Mouse (Mus musculus): ENCODE data around the gene Steap2.

Gene Steap2

GRCm38 (mm10) chr5:5668920-5669319 is 25.5 kb downstream of the Steap2 start:
- intact Hi-C loops (cut with DNase I), result no loop called here

DNA sequence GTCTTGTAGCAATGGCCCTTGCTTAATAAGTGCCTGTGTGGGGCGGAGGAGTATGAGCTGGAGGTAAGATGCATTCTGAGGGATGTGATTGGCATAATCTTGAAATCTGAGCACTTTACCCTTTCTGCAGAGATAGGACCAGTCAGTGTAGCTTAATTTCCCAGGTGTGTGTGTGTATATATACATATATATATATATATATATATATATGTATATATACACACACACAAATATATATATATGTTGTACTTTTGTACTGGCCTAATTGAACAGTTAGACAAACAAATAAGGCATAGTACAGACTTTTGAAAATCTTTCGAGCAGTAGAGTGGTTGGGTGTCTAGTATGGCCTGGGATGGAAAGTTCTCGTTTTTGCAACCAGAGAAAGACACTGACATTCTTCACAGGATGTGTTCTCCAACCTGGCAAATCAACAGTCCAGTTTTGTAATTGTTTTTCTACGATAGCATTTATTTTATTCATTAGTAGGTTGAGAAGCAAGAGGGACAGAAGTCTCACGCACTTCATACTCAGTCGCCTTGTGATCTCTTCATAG is 29.9 kb downstream of the Steap2 start:
- intact Hi-C loops (cut with DNase I), result no loop called here

- intact Hi-C loops (cut with DNase I), result no loop called here
Observed at GRCm38 (mm10) chr5:5663655-5664370, 30.6 kb downstream of the Steap2 start, which contains the start of gene Cfap69. Gene Cfap69 (minus strand): TSS chr5:5664239.

DNA sequence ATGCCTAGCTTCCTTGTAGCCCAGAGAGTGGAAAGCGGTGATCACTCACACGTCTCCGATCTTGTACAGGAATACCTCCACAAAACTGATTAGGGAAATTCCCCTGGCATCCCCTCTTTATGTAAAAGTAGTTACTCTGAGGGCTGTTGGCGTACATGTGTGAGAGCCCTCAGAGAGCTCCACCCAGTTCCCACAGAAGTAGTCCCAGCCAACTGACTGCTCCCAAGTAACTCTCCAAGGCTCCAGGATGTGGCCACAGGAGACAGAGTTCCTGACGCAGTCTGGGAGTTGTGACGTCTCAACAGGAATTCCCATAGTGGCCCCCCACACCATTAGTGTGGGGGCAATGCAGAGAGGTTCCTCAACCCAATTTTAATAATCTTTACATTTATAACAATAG is 31.3 kb downstream of the Steap2 start:
- intact Hi-C loops (cut with DNase I), result no loop called here

- intact Hi-C loops (cut with DNase I), result no loop called here
Observed at GRCm38 (mm10) chr5:5658680-5659079, 35.7 kb downstream of the Steap2 start.

DNA sequence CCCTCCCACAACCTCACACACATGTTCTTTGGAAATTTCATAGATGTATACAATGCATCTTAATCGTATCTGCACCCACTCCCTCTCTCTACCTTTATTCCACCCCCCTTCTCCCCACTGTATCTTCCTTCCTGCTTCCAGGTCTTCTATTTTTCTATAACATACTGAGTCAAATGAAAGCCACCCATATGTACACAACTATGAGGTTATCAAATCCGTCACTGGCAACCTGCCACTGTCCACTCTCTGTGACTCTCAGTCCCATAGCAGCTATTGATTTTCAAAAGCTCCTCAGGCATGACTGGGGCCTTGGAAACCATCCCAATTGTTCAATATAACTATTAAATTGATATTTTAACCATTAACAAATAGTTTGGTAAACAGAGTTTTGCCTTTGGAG is 36.4 kb downstream of the Steap2 start:
- intact Hi-C loops (cut with DNase I), result no loop called here

DNA sequence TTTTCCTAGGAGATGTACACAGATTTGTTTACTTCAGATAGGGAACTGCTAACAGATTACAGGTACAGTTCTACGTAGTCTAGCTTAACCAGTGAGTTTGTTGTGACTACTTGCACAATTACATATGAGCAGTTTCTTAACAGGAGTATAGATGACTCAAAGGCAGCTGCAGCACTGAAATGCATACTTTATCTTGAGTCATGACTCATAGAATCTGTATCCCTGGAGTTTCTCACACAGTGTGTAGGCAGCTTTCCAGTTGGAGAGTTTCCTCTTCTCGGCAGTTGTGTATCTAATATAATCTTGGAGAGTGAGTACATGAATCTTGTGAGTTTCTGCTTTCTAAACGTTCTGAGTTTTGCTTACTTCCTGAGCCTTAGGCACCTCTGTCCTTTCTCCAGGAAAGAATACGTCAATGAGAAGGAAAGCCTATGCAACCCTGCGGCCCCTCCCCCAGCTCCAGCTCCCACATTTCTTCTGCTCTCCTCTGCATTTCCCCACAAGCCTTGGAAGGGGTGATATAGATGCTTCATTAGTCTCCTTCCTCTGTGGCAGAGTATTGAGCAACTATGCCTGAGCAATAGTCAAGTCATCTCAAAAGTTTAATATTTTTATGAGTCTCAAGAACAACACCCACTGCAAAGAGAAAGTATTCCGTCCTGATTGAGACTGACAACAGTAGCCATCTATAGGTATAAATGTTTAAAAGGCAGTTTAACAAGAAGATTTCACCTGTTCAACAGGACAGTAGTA is 45.4 kb downstream of the Steap2 start:
- intact Hi-C loops (cut with DNase I), result loop anchor here (5.0 kb wide), 1 partner anchor 83 kb away; no protein-coding TSS in a partner anchor

DNA sequence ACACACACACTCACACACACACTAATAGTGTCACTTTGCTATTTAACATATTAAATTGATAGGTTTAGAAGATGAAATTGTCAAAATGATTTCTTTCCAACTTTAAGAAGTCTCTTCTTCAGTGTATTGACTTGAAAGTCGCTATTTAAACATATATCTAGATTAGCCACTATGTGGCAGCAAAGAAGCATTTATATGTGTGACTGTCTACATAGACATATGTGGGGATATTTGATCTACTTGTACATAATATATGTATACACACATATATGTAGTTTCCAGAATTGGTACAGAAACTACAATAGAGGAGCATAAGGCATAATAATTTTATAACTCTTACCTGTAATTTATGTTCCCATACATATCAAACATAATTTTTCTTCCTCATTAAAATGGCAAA is 48.2 kb downstream of the Steap2 start:
- intact Hi-C loops (cut with DNase I), result loop anchor here (2.0 to 5.0 kb wide), 2 partner anchors 86 to 103 kb away; partner anchors contain the start of gene Steap1

DNA sequence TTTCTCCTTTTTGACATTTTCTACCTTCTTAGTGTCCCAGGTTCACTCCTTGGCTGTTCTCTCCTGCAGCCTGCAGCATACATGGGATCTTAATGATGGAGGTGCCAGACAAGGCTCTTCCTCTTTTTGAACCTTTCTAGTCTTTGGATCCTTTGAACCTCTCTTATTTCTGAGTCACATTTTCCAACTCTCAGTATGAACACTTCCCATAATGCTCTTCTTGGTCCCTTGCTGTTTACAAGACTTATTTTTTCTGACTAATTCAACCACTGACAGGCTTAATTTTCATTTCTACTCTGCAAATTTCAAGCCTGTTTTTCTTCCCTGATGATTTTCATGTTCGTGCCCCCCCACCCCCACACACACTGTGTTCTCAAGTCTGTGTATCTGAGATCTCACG is 55.9 kb downstream of the Steap2 start:
- intact Hi-C loops (cut with DNase I), result no loop called here

GRCm38 (mm10) chr5:5625491-5625890 is 68.9 kb downstream of the Steap2 start:
- intact Hi-C loops (cut with DNase I), result no loop called here

DNA sequence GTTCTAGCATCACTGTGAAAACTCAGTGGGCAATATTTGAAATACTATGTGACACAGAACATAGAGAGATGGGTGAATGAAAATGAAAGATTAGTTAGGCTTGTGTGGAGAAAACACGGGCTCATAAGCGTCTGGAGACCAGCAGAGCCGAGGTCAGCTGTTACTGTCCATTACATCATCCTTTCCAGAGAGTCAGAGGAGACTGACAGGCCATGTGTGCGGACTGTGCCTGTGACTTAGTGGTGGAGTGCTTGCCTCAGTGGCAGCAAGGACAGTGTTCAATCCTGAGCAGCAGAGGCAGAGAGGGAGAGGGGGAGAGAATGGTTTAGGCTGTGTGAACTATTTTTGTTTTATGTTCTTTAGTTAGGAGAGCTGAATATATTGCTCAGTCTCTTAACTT is 76.0 kb downstream of the Steap2 start:
- intact Hi-C loops (cut with DNase I), result no loop called here

All from adrenal gland (tissue).